Mouse (Mus musculus): ENCODE measurements at regions not wholly inside any gene's neighbourhood (a gene's known extent, or its start where the extent isn't known, plus 50 kb on each side); places are given as distances from the start of the nearest gene placed in this dataset.

DNA sequence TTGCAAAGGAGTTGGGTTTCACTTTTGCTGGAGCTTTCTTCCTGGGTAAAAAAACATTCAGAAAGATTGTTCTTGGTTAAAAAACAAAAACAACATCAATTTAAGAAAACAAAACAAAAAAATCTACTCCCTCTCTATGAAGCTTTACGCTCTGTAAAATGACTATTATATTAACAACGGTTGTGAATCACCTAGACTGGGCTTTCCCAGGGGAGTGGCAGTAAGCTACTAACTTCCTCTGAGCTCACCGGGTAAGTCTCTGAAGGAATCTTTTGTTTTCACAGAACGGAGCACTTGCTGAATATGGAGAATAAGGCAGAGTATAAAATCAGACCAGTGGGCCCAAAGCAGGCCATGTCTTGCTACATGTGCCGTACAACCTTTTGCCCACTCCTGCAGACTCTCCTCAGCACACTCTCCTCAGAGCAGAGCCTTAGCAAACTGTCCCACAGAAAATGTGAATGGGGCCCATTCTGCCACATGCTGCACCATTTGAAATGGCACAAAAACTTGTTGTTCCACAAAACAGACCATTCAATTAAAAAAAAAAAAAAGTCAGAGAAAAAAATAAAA is 133.2 kb upstream of the Mad2l1 start:
- TF ChIP-seq GATA1 (IDR thresholded peaks at IDR 0.05; ENCODE audit: low read length), result no peak

DNA sequence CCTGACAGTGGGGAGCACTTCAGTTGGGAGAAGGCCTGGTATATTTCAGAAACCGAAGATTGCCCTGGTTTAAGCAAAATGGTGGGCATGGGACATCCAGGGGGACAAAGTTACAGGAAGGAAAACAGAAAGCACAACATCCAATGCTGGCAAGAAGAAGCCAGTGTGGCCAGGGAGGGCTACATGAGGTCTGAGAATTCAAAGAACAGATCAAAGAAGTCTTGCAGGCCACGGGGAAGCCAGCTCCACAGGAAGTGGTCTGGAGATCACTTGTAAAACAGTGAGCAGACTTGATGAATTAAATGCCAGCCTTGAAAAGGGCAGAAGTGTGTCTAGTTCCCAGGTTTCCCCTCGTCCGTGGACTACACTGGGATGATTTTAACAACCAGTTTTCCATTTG is 120.4 kb upstream of the Mad2l1 start:
- TF ChIP-seq GATA1 (IDR thresholded peaks at IDR 0.05; ENCODE audit: low read length), result no peak

DNA sequence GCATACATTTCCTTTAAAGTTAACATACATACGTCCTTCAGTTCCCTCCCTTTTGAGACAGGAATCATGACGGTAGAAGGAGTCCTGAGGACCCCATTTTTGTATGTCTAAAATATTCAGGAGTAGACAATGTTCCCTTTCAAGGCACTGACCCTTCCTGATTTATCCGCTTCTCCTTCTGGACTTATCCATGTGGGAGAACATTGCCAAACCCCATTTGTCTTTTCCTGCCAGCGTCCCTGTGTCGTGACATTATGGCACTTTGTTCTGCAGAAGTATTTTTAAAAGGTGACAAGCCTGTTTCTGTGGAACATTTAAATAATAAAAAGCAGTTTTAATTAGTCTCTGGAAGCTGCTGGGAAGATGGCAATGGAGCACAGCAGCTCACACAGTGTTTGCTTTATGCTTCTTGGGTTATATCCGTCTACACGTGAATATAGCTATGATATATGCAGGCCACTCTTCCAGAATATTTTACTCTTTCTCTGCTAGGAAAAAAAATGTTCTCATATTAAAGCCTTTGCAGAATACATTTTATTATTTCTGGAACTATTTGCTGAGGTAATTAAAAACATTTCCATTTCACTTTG is 115.6 kb upstream of the Mad2l1 start:
- TF ChIP-seq GATA1 (IDR thresholded peaks at IDR 0.05; ENCODE audit: low read length), result no peak

DNA sequence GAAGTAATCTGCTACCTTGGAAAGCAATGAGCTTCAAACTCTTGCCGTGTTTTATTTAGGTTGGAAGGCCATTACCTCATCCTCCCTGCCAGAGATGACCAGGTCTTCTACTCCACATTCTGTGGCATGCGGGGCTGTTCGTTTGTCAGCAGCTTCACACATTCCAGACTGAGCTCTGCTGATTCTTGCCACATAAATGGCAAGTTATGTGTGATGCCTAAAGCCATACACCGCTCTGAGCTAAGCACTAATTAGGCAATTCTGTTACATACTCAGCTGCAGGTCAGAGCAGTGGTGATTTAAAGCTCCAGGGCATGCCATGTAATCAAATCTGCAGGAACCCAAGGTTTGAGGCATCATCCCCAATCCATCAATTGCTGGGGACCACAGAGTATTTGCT is 106.8 kb upstream of the Mad2l1 start:
- TF ChIP-seq GATA1 (IDR thresholded peaks at IDR 0.05; ENCODE audit: low read length), result no peak

DNA sequence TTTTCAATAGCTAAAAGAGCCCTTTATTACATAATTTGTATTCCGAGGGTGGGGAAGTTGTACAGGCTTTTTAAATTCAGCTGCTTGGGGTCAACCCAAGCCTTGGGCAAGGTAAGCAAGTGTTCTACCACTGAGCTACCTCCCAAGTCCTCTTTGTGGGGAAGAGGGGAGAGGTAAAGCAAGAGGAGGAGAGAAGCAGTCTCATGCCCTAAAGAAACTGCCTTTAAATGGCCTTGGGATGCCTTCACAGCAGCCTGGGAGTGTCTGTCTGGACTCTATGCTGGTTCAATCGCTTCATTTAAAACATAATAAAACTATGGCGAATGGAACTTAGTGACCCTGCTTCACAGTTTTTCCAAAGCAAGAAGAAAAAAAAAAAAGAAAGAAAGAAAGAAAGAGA is 77.0 kb upstream of the Mad2l1 start:
- no peak for TF ChIP-seq GATA1 (IDR thresholded peaks at IDR 0.05; ENCODE audit: low read length)

DNA sequence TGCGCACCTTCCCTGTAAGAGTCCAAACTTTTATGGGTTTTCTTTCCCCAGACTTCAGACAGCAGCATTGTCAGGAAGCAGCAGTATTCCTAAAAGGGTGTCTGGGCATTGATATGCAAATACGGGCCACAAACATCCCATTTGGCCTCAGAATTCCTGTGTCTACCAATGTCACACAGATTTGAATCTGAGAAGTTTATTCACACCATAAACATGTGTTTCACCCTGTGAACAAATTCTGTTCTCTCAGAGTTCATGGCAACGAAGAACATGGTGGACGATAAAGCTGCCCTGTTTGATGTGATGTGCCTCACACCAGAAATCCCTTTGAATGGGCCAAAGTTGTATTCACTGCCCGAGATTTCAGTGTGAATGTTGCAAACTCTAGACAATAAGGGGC is 70.7 kb upstream of the Mad2l1 start:
- no peak for TF ChIP-seq GATA1 (IDR thresholded peaks at IDR 0.05; ENCODE audit: low read length)

DNA sequence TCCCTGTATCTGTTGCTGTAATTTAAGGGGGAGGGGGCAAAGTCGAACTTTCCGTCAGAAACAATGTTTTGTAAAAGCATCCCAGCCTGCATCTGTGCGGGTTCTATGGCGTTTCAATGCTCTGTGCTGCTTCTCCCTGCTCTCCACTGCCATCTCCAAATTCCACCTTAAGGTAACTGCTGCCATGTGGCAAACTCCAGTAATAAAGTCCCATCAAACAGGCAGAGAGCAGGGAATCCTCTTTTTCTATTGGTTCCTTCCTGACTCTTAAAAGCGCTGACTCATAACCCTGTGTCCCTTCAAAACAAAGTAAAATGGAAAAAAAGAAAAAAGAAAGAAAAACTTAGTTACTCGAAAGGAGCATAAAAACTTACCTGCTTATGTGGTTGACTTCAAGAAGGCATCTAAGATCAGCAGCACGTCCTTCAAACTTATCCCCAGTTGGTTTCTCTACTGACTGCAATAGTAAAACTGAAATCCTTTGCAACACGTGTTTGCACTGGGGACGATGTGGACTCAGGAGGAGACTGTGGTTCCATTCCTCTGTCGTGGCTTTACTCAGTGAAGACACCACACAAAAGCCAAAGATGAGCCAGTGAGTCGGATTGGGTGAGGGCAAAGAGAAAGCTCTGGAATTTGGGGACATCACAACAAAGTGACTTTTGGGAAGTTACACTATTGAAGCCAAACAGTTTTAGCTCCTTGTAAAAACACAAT is 69.9 kb upstream of the Mad2l1 start:
- no peak for TF ChIP-seq GATA1 (IDR thresholded peaks at IDR 0.05; ENCODE audit: low read length)

DNA sequence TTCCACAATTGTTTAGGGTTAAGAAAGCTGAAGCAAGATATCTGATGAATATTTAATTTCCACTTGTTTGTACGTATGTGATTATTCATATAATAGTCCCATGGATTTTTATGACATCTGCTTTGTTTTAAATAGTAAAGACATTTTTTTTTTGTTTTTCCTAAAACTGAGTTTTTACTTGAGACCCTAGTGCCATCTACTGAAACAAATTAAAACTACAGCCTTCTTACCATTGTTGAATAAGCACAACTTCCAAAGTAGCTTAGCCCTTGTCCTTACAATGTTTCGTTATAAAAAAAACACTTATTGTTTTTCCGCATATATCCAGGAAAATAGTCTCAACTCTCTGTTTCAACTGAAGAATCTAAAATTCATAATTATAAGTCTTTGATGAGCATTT is 68.4 kb upstream of the Mad2l1 start:
- TF ChIP-seq GATA1 (IDR thresholded peaks at IDR 0.05; ENCODE audit: low read length), result no peak

DNA sequence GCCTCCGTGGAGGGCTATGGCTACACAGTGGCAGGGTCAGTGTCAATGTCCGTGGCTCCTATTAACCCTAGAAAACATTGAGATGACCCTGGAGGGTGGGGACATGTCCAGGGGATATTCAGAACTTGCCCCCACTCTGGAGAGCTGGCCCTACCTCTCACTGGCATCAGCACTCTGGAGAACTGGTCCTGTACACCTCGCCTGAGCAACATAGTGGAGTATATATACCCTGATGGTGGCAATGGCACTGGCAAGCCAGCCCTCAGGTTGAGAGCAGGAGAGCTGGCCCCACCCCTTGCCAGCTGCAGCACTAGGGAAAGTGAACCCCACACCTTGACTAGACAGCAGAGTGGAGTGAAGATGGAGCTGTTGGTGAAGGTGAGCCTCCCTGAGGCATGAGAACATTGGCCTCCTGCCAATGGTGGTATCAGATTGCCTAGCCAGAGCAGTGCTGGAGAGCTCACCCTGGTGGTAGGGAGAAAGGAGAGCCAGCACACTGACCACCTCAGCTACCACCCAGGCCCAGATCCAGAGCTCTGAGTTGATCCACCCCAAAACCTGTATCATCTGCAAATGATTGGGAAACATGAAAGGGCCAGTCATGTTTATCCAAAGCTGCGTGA is 64.5 kb upstream of the Mad2l1 start:
- no peak for TF ChIP-seq GATA1 (IDR thresholded peaks at IDR 0.05; ENCODE audit: low read length)

DNA sequence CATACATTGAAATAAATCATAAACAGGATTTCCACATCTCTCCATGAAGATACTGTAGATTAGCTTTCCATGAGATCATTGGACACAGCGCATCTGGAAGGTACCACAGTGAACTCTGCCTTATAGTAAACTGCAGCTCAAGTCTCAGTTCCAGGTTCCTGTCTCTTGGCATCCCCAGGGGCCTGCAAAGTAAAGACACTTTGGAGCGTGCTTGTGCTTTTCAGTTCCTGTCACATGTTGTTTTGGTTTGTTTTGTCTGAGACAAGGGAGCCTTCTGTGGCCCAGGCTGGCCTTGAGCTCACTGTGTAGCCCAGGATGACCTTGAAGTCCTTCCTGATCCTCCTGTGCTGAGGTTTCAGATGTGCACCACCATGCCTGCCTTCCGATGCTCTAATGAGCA is 63.4 kb upstream of the Mad2l1 start:
- TF ChIP-seq GATA1 (IDR thresholded peaks at IDR 0.05; ENCODE audit: low read length), result no peak

DNA sequence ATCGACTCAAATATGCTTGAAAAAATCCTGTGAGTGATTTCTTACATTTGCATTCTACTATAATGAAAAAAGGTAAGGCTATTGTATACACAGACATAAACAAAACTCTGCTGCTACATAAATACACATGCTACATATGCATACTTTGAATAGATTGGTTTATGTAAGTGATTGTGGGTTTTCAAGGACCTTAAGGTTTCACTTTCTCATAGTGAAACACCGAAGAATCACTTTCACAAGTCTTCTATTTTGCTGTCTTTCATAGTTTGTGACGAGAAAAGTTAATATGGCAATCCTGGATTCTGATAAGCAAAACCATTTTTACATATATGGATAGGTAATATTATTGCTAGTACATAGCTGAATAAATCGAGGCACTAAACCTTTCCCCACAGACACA is 62.5 kb upstream of the Mad2l1 start:
- TF ChIP-seq GATA1 (IDR thresholded peaks at IDR 0.05; ENCODE audit: low read length), result no peak

DNA sequence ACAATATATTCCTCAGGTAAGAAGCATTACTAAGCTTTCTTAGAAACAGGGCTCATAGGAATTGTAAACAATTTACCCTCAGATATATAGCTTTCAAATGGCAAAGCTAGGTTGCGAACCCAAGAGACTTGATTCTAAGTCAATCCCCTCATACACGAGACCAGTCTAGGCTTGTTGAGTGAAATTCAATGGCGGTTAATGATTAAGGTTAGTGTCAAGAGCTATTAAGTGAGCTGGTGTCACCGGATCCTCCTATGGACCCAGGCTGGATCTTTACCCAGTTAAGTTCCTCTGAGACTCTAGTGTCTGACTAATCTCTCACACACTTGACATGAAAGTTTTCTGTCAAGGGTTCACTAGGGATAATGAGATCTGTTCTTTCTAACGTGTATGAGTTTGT is 57.6 kb upstream of the Mad2l1 start:
- TF ChIP-seq GATA1 (IDR thresholded peaks at IDR 0.05; ENCODE audit: low read length), result no peak

DNA sequence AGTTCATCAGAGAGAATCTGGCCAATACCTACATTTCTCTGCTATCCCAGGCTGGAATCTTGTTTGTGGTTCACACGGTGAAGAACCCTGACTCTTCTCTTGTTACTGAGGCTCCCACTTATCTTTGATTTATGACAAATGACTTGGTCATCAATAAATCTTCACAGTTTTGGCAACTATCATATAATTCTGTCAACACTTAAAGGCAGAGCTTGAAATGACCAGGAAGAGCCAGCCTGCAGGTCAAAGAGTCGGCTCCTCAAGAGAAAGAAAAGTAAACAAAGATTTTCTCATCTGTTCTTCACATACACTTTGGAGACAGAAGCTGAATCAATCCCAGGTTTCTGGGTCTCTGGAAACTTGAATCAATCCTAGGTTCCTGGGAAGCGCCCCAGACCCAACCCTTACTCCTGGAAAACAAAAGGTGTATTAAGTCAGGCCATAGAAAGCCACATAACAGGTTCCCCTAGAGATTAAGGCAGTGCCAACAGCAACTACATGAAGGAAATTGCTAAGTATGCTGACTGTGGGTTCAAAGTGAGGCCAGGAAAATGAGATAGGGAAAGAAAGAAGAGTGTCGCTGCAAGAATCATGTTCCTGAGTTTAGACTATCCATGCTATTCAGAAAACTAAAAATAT is 56.7 kb upstream of the Mad2l1 start:
- no peak for TF ChIP-seq GATA1 (IDR thresholded peaks at IDR 0.05; ENCODE audit: low read length)

DNA sequence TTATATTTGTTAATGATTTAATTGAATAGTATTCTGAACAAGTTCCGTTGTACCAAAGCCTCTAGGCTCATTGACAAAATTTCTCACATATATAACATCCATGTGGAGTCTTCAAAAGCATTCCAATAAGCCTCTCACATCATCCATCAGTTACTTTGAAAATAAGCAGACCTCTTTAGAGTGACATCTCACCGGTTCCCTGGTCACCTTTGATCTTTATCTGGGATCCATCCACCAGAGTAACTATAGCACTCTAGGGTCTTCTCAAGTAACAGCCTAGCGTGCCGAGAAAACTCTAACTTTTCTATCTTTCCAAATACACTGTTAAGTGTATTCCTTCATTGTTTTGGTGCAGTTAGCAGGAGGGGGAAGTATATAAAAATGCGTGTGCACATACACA is 55.6 kb upstream of the Mad2l1 start:
- TF ChIP-seq GATA1 (IDR thresholded peaks at IDR 0.05; ENCODE audit: low read length), result no peak

DNA sequence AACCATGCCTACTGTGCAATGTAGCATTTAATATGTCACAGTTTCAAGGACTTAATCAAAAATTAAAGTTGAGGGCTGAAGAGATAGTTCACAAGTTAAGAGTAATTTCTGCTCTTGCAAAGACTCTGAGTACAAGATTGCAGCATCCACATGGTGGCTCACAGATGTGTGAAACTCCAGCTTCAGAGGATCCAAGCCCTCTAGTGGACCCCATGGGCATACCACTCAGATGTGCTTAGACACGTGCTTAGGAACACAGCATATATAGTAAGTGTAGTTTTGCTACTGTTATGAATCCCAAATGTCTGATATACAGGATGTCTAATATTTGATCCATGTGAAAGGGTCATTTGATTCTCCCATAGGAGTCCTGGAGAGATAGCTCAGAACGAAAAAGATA is 55.0 kb upstream of the Mad2l1 start:
- TF ChIP-seq GATA1 (IDR thresholded peaks at IDR 0.05; ENCODE audit: low read length), result no peak

DNA sequence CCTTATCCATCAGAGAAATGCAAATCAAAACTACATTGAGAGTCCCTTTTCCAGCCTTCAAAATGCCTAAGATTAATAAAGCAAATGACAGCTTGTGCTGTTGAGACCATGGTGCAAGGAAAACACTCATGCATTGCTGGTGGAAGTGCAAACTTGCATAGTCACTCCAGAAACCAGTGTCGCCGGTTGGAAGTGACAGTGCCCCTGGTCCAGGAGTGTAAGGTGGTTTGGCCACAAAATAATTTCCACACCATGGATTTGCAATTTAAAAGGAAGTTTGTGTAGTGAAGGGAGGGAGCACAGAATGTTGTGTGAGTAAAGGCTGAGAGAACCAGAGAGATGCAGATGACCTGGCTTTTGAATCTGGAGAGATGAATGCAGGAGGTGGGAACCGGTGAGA is 52.4 kb upstream of the Mad2l1 start:
- no peak for TF ChIP-seq GATA1 (IDR thresholded peaks at IDR 0.05; ENCODE audit: low read length)

Measured in G1E-ER4 (cell line).